Mouse (Mus musculus) brain, embryonic 14.5 days (tissue): ENCODE data around the gene Trpv3.

Experiments used
- CTCF ChIP-seq: fragments of 200-500 bp; IDR thresholded peaks from 2 replicates; pipeline ENCODE4 v1.5.1; 2012; ENCODE audit warnings: inconsistent platforms, mild to moderate bottlenecking, moderate library complexity, borderline replicate concordance; ENCODE audit not compliant: insufficient read depth, insufficient read length; ENCODE audit errors: extremely low read depth
- POLR2A ChIP-seq: fragments of 200-500 bp; IDR thresholded peaks from 2 replicates; pipeline ENCODE4 v1.6.1; 2012; ENCODE audit warnings: mild to moderate bottlenecking, inconsistent platforms, borderline replicate concordance; ENCODE audit not compliant: poor library complexity, insufficient read depth, insufficient read length, severe bottlenecking; ENCODE audit errors: extremely low read depth

- TF ChIP-seq POLR2A (no peak), CTCF (no peak)
These were observed 48.8 kb downstream of the Trpv3 start for GRCm38 (mm10) chr11:73315961-73316360.
